Mouse (Mus musculus) myocyte (in vitro differentiated cells): ENCODE results near the gene Ccdc51. TPM values are rescaled to one million over a fixed set of nuclear protein-coding genes. Genes with fewer than 3 reads are reported as not detected.

Experiments
- H3K27me3 ChIP-seq: one replicate; pipeline ENCODE4 v1.6.1; 2011; ENCODE audit not compliant: control insufficient read depth, insufficient read depth, insufficient read length
- H3K36me3 ChIP-seq: one replicate; pipeline ENCODE4 v1.6.1; 2011; ENCODE audit not compliant: control insufficient read depth, insufficient read depth
- H3K4me2 ChIP-seq: one replicate; pipeline ENCODE4 v1.6.1; 2011; ENCODE audit warnings: low read depth, control low read depth
- H3K4me3 ChIP-seq: one replicate; pipeline ENCODE4 v1.5.1; 2011; ENCODE audit warnings: mild to moderate bottlenecking, control low read depth, moderate library complexity
- H3K79me2 ChIP-seq: one replicate; pipeline ENCODE4 v1.6.1; 2011; ENCODE audit not compliant: control insufficient read depth, insufficient read depth
- H3ac ChIP-seq: one replicate; pipeline ENCODE4 v1.6.1; 2011; ENCODE audit not compliant: control insufficient read depth, insufficient read length
- CEBPB ChIP-seq: IDR thresholded peaks from 2 replicates; pipeline ENCODE4 v1.6.1; 2011; ENCODE audit warnings: mild to moderate bottlenecking, moderate library complexity; ENCODE audit not compliant: poor library complexity, insufficient read depth, severe bottlenecking
- E2F4 ChIP-seq: IDR thresholded peaks from one replicate; pipeline ENCODE4 v1.6.1; 2011; ENCODE audit warnings: mild to moderate bottlenecking, control low read depth, moderate library complexity; ENCODE audit not compliant: insufficient read depth
- MAX ChIP-seq: IDR thresholded peaks from one replicate; pipeline ENCODE4 v1.6.1; 2011; ENCODE audit warnings: low read depth, mild to moderate bottlenecking, control low read depth
- MYOD1 ChIP-seq, 3 experiments: IDR thresholded peaks; one replicate each; pipeline ENCODE4 v1.6.1; 2011; ENCODE audit warnings: control low read depth in 2 of 3, low read depth in 2 of 3, mild to moderate bottlenecking in 2 of 3, moderate library complexity in 1 of 3; ENCODE audit not compliant: insufficient read length in 2 of 3, control insufficient read depth in 1 of 3
- MYOG ChIP-seq, 3 experiments: IDR thresholded peaks; one replicate each; pipeline ENCODE4 v1.6.1; 2011; ENCODE audit warnings: control low read depth in 2 of 3, low read depth in 2 of 3, mild to moderate bottlenecking in 2 of 3; ENCODE audit not compliant: insufficient read length in 2 of 3, control insufficient read depth in 1 of 3, insufficient read depth in 1 of 3
- POLR2A ChIP-seq: IDR thresholded peaks from one replicate; pipeline ENCODE4 v1.6.1; 2011; ENCODE audit warnings: low read depth, mild to moderate bottlenecking, control low read depth, moderate library complexity; ENCODE audit not compliant: insufficient read length
- POLR2AphosphoS2 ChIP-seq: IDR thresholded peaks from one replicate; pipeline ENCODE4 v1.6.1; 2011; ENCODE audit warnings: low read depth, control low read depth; ENCODE audit not compliant: insufficient read length
- REST ChIP-seq: IDR thresholded peaks from one replicate; pipeline ENCODE4 v1.6.1; 2011; ENCODE audit warnings: mild to moderate bottlenecking, control low read depth, moderate library complexity; ENCODE audit not compliant: insufficient read depth, insufficient read length
- SRF ChIP-seq: IDR thresholded peaks from one replicate; pipeline ENCODE4 v1.6.1; 2011; ENCODE audit warnings: low read depth; ENCODE audit not compliant: control insufficient read depth, insufficient read length
- TCF12 ChIP-seq: IDR thresholded peaks from one replicate; pipeline ENCODE4 v1.6.1; 2011; ENCODE audit warnings: mild to moderate bottlenecking, control low read depth; ENCODE audit not compliant: poor library complexity, insufficient read depth, severe bottlenecking
- TCF3 ChIP-seq: IDR thresholded peaks from one replicate; pipeline ENCODE4 v1.6.1; 2011; ENCODE audit warnings: low read depth, control low read depth; ENCODE audit not compliant: insufficient read length
- USF1 ChIP-seq: IDR thresholded peaks from one replicate; pipeline ENCODE4 v1.6.1; 2011; ENCODE audit warnings: low read depth, mild to moderate bottlenecking, control low read depth, moderate library complexity
- polyA plus RNA-seq: library from polyadenylated mRNA; unstranded; fragments of >200 nt; fragmentation: generic; extraction: Trizol; gene quantifications from one replicate; pipeline ENCODE4 v1.2.1, GENCODE M21; 2012; ENCODE audit warnings: missing spikeins

Gene Ccdc51
- polyA plus RNA-seq, 1 experiment = 13.8 TPM

GRCm38 (mm10) chr9:109087987-109088386 is 5.7 kb downstream of the Ccdc51 start:
- Histone ChIP-seq H3K79me2 (peaks cover 1% of the 10 kb centered on the region), H3K4me3 (no peak overlapping the region), H3K36me3 (no peaks in the 10 kb centered on the region), H3K4me2 (no peak overlapping the region), H3ac (no peak overlapping the region), H3K27me3 (no peaks in the 10 kb centered on the region)
- TF ChIP-seq CEBPB (no peak), REST (no peak), POLR2AphosphoS2 (no peak), MYOG (IDR thresholded peaks at IDR 0.05; ENCODE audit: control insufficient read depth in 1 of 3, insufficient read depth in 1 of 3, insufficient read length in 2 of 3, low read depth in 2 of 3) (no peak), POLR2A (no peak), TCF12 (no peak), MAX (no peak), USF1 (no peak), E2F4 (no peak), MYOD1 (IDR thresholded peaks at IDR 0.05; ENCODE audit: control insufficient read depth in 1 of 3, insufficient read length in 2 of 3, low read depth in 2 of 3) (no peak), SRF (no peak), TCF3 (no peak)

- H3K79me2 ChIP-seq = no peaks in the 10 kb centered on the region
- H3K4me3 ChIP-seq = no peak overlapping the region
- TF ChIP-seq MYOG (IDR thresholded peaks at IDR 0.05; ENCODE audit: control insufficient read depth in 1 of 3, insufficient read depth in 1 of 3, insufficient read length in 2 of 3, low read depth in 2 of 3) (no peak), SRF (no peak), TCF3 (no peak), POLR2A (no peak), CEBPB (no peak), POLR2AphosphoS2 (no peak), MAX (no peak), USF1 (no peak), TCF12 (no peak), REST (no peak), MYOD1 (IDR thresholded peaks at IDR 0.05; ENCODE audit: control insufficient read depth in 1 of 3, insufficient read length in 2 of 3, low read depth in 2 of 3) (no peak), E2F4 (no peak)
- no peaks in the 10 kb centered on the region for H3K27me3 ChIP-seq
- H3K4me2 ChIP-seq = no peak overlapping the region
- H3ac ChIP-seq = no peak overlapping the region
- H3K36me3 ChIP-seq = no peaks in the 10 kb centered on the region
Observed at GRCm38 (mm10) chr9:109090446-109090845, 8.2 kb downstream of the Ccdc51 start.

GRCm38 (mm10) chr9:109091802-109092201 is 9.5 kb downstream of the Ccdc51 start:
- TF ChIP-seq REST (no peak), POLR2AphosphoS2 (no peak), MAX (no peak), TCF12 (no peak), CEBPB (no peak), E2F4 (no peak), SRF (no peak), POLR2A (no peak), MYOD1 (IDR thresholded peaks at IDR 0.05; ENCODE audit: control insufficient read depth in 1 of 3, insufficient read length in 2 of 3, low read depth in 2 of 3) (no peak), USF1 (no peak), MYOG (IDR thresholded peaks at IDR 0.05; ENCODE audit: control insufficient read depth in 1 of 3, insufficient read depth in 1 of 3, insufficient read length in 2 of 3, low read depth in 2 of 3) (no peak), TCF3 (no peak)
- H3K27me3 ChIP-seq = no peaks in the 10 kb centered on the region

GRCm38 (mm10) chr9:109092799-109093198 is 10.5 kb downstream of the Ccdc51 start:
- Histone ChIP-seq H3K4me3 (no peak overlapping the region), H3K36me3 (no peaks in the 10 kb centered on the region), H3K27me3 (no peaks in the 10 kb centered on the region), H3ac (no peak overlapping the region), H3K79me2 (no peaks in the 10 kb centered on the region), H3K4me2 (no peak overlapping the region)
- no peak for TF ChIP-seq TCF12
- no peak for TF ChIP-seq MYOG (IDR thresholded peaks at IDR 0.05; ENCODE audit: control insufficient read depth in 1 of 3, insufficient read depth in 1 of 3, insufficient read length in 2 of 3, low read depth in 2 of 3)
- TF ChIP-seq REST = no peak
- TF ChIP-seq POLR2A = no peak

More at GRCm38 (mm10) chr9:109091802-109092201, 9.5 kb downstream of the Ccdc51 start:
- Histone ChIP-seq H3K36me3 (no peaks in the 10 kb centered on the region), H3ac (no peak overlapping the region), H3K79me2 (no peaks in the 10 kb centered on the region), H3K4me3 (no peak overlapping the region), H3K4me2 (no peak overlapping the region)
